ENCODE assay signal across 1 mouse cellular context in genomic region chr3:105808179-105809037, GRCm38 (mm10).
TF ChIP-seq lines count a peak whose summit lies in the region.

No protein-coding gene starts in this region.

TF ChIP-seq in MEL, 35 proteins besides CTCF, POLR2A, EP300 and RAD21 (continued from another document):
- TF ChIP-seq MAZ (IDR thresholded peaks at IDR 0.05; ENCODE audit: low read depth, low read length) (peak; percentile 95), RCOR1 (IDR thresholded peaks at IDR 0.05; ENCODE audit: low read depth, low read length) (peak; percentile 96), TAL1 (IDR thresholded peaks at IDR 0.05; ENCODE audit: low read length) (peak; percentile 100), CHD2 (IDR thresholded peaks at IDR 0.05; ENCODE audit: low read length) (peak; percentile 89), JUND (IDR thresholded peaks at IDR 0.05; ENCODE audit: low read depth, low read length) (no peak), ELF1 (IDR thresholded peaks at IDR 0.05; ENCODE audit: low read depth, low read length) (peak; percentile 60; the same call in 1 of the 2 replicates), TCF12 (IDR thresholded peaks at IDR 0.05; ENCODE audit: low read depth, low read length) (peak; percentile 100), POLR2AphosphoS5 (IDR thresholded peaks at IDR 0.05; ENCODE audit: borderline replicate concordance, low read depth, low read length) (peak; percentile 53; the same call in 1 of the 2 replicates), ETS1 (IDR thresholded peaks at IDR 0.05; ENCODE audit: low read depth, low read length) (peak; percentile 100), MAX (IDR thresholded peaks at IDR 0.05; ENCODE audit: low read length) (peak; percentile 69; the same call in 1 of the 2 replicates)
TF ChIP-seq in MEL: peak in this region for 22.
